Mouse (Mus musculus): ENCODE results near the gene Cyp2w1. TPM values are rescaled to one million over a fixed set of nuclear protein-coding genes. Genes with fewer than 3 reads are reported as not detected.

Cyp2w1 gene
- total and polyA plus RNA-seq, 3 experiments, result not detected

DNA sequence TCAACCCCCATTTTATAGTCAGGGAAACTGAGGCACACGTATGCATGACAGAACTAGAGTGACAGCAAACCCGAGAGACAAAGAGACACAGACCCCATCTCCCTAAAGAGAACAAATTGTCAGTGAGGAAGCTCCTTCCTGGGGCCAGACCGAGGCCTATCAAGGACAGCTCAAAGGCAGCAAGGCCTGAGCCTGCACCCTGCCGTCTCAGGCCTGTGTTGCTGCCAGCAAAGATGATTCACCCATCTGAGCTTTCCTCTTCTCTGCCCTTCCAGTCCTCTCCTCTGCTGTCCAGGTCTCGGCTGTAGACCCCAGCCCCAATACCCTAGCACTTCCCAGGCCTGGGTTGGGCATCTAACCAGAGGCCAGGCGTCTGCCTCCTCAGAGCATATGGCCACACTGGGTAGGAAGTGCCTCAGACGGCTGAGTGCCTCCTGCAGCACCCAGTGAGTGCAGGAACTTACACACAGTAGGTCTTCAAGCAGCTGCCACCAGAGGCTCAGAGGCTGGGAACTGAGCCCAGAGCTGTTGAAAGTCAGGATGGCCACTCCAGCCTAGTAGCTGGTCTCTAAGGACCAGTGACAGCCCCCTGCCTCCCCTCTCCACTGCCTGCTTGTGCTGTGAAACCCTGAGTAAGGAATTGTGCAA, 25.3 kb upstream of the Cyp2w1 start:
- Histone ChIP-seq H3K27ac (no peak overlapping the region), H3K36me3 (ENCODE audit: control insufficient read depth, insufficient read depth, low read length) (no peaks in the 10 kb centered on the region), H3K4me1 (ENCODE audit: control insufficient read depth, insufficient read depth, low read length) (no peaks in the 10 kb centered on the region; the same call in 1 of the 2 replicates), H3K9ac (ENCODE audit: low read depth, low read length) (no peak overlapping the region), H3K27me3 (ENCODE audit: control insufficient read depth, insufficient read depth, low read length) (no peaks in the 10 kb centered on the region), H3K79me2 (replicated peaks; ENCODE audit: control insufficient read depth, insufficient read depth, low read length) (no peaks in the 10 kb centered on the region), H3K4me3 (no peak overlapping the region)
- DNase-seq, result no peak
- TF ChIP-seq EP300 (IDR thresholded peaks at IDR 0.05; ENCODE audit: insufficient read depth, low read depth, low read length) (no peak), CTCF (IDR thresholded peaks at IDR 0.05) (no peak), POLR2A (IDR thresholded peaks at IDR 0.05; ENCODE audit: insufficient read depth, low read depth, low read length) (no peak)
- intact Hi-C loops (cut with DNase I), result no loop called here
- 72% methylated on average over 7 of the region's 7 CpGs for WGBS

GRCm38 (mm10) chr5:139327634-139328020, 24.8 kb upstream of the Cyp2w1 start:
- H3K27me3 ChIP-seq (ENCODE audit: control insufficient read depth, insufficient read depth, low read length), result no peaks in the 10 kb centered on the region
- 42% methylated on average over 7 of the region's 7 CpGs for WGBS
- no peaks in the 10 kb centered on the region; the same call in 1 of the 2 replicates for H3K4me1 ChIP-seq (ENCODE audit: control insufficient read depth, insufficient read depth, low read length)
- H3K79me2 ChIP-seq (replicated peaks; ENCODE audit: control insufficient read depth, insufficient read depth, low read length), result no peaks in the 10 kb centered on the region
- no peak overlapping the region for H3K27ac ChIP-seq
- no peak overlapping the region for H3K9ac ChIP-seq (ENCODE audit: low read depth, low read length)
- TF ChIP-seq POLR2A (IDR thresholded peaks at IDR 0.05; ENCODE audit: insufficient read depth, low read depth, low read length) (no peak), CTCF (IDR thresholded peaks at IDR 0.05) (no peak), EP300 (IDR thresholded peaks at IDR 0.05; ENCODE audit: insufficient read depth, low read depth, low read length) (no peak)
- no peak overlapping the region for H3K4me3 ChIP-seq
- no peak for DNase-seq
- no peaks in the 10 kb centered on the region for H3K36me3 ChIP-seq (ENCODE audit: control insufficient read depth, insufficient read depth, low read length)
- intact Hi-C loops (cut with DNase I), result no loop called here

GRCm38 (mm10) chr5:139330766-139331165, 21.7 kb upstream of the Cyp2w1 start:
- Histone ChIP-seq H3K36me3 (ENCODE audit: control insufficient read depth, insufficient read depth, low read length) (no peaks in the 10 kb centered on the region), H3K9ac (ENCODE audit: low read depth, low read length) (no peak overlapping the region), H3K4me1 (ENCODE audit: control insufficient read depth, insufficient read depth, low read length) (no peaks in the 10 kb centered on the region), H3K27me3 (ENCODE audit: control insufficient read depth, insufficient read depth, low read length) (no peaks in the 10 kb centered on the region), H3K79me2 (replicated peaks; ENCODE audit: control insufficient read depth, insufficient read depth, low read length) (no peaks in the 10 kb centered on the region), H3K4me3 (no peak overlapping the region), H3K27ac (no peak overlapping the region)
- TF ChIP-seq EP300 (IDR thresholded peaks at IDR 0.05; ENCODE audit: insufficient read depth, low read depth, low read length) (no peak), CTCF (IDR thresholded peaks at IDR 0.05) (no peak), POLR2A (IDR thresholded peaks at IDR 0.05; ENCODE audit: insufficient read depth, low read depth, low read length) (no peak)
- DNase-seq, result no peak
- intact Hi-C loops (cut with DNase I), result loop anchor here (1.0 kb wide), 1 partner anchor 175 kb away; no protein-coding TSS in a partner anchor
- WGBS, result 66% methylated on average over 7 of the region's 7 CpGs

DNA sequence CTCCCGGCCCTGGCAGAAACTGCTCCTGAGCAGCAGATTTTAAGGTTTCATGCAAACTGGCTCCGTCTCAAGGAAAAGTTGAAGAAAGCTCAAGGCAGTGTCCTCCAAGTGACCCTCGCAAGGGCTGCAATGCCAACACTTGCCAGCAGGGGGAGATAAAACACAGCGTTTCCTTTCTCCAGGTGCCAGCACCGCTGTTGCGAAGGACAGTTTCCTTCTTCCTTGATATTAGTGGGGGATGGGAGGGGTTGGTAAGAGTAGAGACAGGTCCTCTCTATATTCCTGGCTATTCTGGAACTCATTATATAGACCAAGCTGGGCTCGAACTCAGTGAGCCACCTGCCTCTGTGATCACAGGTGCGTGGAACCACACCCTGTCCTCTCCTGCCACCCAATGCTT, 20.7 kb upstream of the Cyp2w1 start:
- DNase-seq, result peak; percentile 69 to 87
- H3K79me2 ChIP-seq (replicated peaks; ENCODE audit: control insufficient read depth, insufficient read depth, low read length), result no peaks in the 10 kb centered on the region
- H3K27ac ChIP-seq, result no peak overlapping the region
- no peak overlapping the region for H3K4me3 ChIP-seq
- H3K4me1 ChIP-seq (ENCODE audit: control insufficient read depth, insufficient read depth, low read length), result no peaks in the 10 kb centered on the region
- H3K9ac ChIP-seq (ENCODE audit: low read depth, low read length), result no peak overlapping the region
- WGBS, result 23% methylated on average over 8 of the region's 8 CpGs
- intact Hi-C loops (cut with DNase I), result loop anchor here (1.0 kb wide), 1 partner anchor 174 kb away; no protein-coding TSS in a partner anchor
- no peaks in the 10 kb centered on the region for H3K36me3 ChIP-seq (ENCODE audit: control insufficient read depth, insufficient read depth, low read length)
- TF ChIP-seq EP300 (IDR thresholded peaks at IDR 0.05; ENCODE audit: insufficient read depth, low read depth, low read length) (0 out of 2 replicates have a peak, but pooled peaks have one; percentile 40), POLR2A (IDR thresholded peaks at IDR 0.05; ENCODE audit: insufficient read depth, low read depth, low read length) (no peak), CTCF (IDR thresholded peaks at IDR 0.05) (peak; percentile 97)
- no peaks in the 10 kb centered on the region for H3K27me3 ChIP-seq (ENCODE audit: control insufficient read depth, insufficient read depth, low read length)

- H3K9ac ChIP-seq (ENCODE audit: low read depth, low read length), result no peak overlapping the region
- no peak for DNase-seq
- 77% methylated on average over 8 of the region's 8 CpGs for WGBS
Observed at GRCm38 (mm10) chr5:139332590-139333272, 19.7 kb upstream of the Cyp2w1 start.

More at GRCm38 (mm10) chr5:139332590-139333272, 19.7 kb upstream of the Cyp2w1 start:
- no peak for TF ChIP-seq CTCF (IDR thresholded peaks at IDR 0.05)
- no peak for TF ChIP-seq EP300 (IDR thresholded peaks at IDR 0.05; ENCODE audit: insufficient read depth, low read depth, low read length)
- Histone ChIP-seq H3K27me3 (ENCODE audit: control insufficient read depth, insufficient read depth, low read length) (no peaks in the 10 kb centered on the region), H3K27ac (no peak overlapping the region), H3K4me3 (no peak overlapping the region), H3K79me2 (replicated peaks; ENCODE audit: control insufficient read depth, insufficient read depth, low read length) (no peaks in the 10 kb centered on the region), H3K4me1 (ENCODE audit: control insufficient read depth, insufficient read depth, low read length) (no peaks in the 10 kb centered on the region), H3K36me3 (ENCODE audit: control insufficient read depth, insufficient read depth, low read length) (no peaks in the 10 kb centered on the region)
- intact Hi-C loops (cut with DNase I), result no loop called here

Measured in heart, adult 2 months (tissue).